Mouse (Mus musculus) embryonic facial prominence, embryonic 15.5 days (tissue): ENCODE results near the gene Cnnm1. TPM values are rescaled to one million over a fixed set of nuclear protein-coding genes. Genes with fewer than 3 reads are reported as not detected.

Source experiments
- ATAC-seq: fragments of 200-750 bp; cut with Nextera tagmentation; 2 replicates; pipeline ENCODE4 v1.8.0; 2017; ENCODE audit warnings: low read depth, moderate TSS enrichment; ENCODE audit not compliant: insufficient number of reproducible peaks, low FRiP score, low TSS enrichment
- H3K27ac ChIP-seq: fragments of 300-500 bp; sonication (generic); replicated peaks from 2 replicates; pipeline ENCODE4 v1.5.1; 2015; ENCODE audit warnings: mild to moderate bottlenecking, inconsistent platforms
- H3K27me3 ChIP-seq: fragments of 300-500 bp; sonication (generic); 2 replicates; pipeline ENCODE4 v1.6.1; 2015; ENCODE audit warnings: inconsistent platforms
- H3K36me3 ChIP-seq: fragments of 300-500 bp; sonication (generic); 2 replicates; pipeline ENCODE4 v1.6.1; 2015; ENCODE audit warnings: mild to moderate bottlenecking, inconsistent platforms
- H3K4me1 ChIP-seq: fragments of 300-500 bp; sonication (generic); 2 replicates; pipeline ENCODE4 v1.6.1; 2015; ENCODE audit warnings: inconsistent platforms
- H3K4me2 ChIP-seq: fragments of 300-500 bp; sonication (generic); replicated peaks from 2 replicates; pipeline ENCODE4 v1.6.1; 2015; ENCODE audit warnings: mild to moderate bottlenecking, inconsistent platforms
- H3K4me3 ChIP-seq: fragments of 300-500 bp; sonication (generic); replicated peaks from 2 replicates; pipeline ENCODE4 v1.5.1; 2015; ENCODE audit warnings: mild to moderate bottlenecking, inconsistent platforms
- H3K9ac ChIP-seq: fragments of 300-500 bp; sonication (generic); 2 replicates; pipeline ENCODE4 v1.6.1; 2015; ENCODE audit warnings: inconsistent platforms
- H3K9me3 ChIP-seq: fragments of 300-500 bp; sonication (generic); replicated peaks from 2 replicates; pipeline ENCODE4 v1.6.1; 2016; ENCODE audit warnings: inconsistent platforms
- WGBS: fragments of 180-500 bp; shearing (Covaris S2); methylation state at CpG from one replicate; pipeline ENCODE4 v1.1.7; 2015; 5-methylcytosine and 5-hydroxymethylcytosine counted together
- polyA plus RNA-seq: library from polyadenylated mRNA; unstranded; fragments of >200 nt; fragmentation: Nextera tagmentation; extraction: Ambion mirVana; gene quantifications from 2 replicates; pipeline ENCODE4 v1.2.1, GENCODE M21; 2015

Gene Cnnm1
- polyA plus RNA-seq, 1 experiment from 2014 or later, result 3.1 TPM

DNA sequence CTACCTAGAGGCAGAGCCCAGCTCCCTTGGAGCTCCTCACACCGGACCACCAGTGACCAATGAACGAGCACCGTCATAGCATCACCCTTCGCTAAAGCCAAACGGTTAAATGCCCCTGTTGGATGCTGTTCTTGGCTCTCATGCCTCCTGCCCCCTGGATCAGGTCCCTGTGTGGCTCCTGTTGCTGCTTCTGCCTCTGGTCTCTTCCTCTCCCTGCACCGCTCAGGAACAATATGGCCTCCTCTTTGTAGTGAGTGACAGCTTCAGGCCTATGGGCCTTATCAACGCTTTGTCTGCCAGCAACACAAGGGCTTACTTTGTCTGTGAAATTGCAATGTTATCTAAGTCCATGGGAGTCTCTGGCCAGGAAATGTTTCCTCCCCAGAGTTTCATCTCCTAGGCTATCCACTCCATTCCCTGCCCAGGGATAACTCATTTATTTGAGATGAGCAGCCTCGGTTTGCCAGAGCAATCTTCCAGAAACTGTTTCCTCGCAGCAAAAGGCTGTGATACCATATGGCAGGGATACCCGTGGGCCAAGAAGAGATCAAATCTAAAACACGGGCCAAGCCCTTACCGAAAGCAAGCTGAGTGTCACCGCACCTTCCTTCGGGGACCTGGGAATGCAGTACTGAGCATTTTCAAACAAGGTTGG is 25.5 kb downstream of the Cnnm1 start:
- Histone ChIP-seq H3K4me3 (no peak overlapping the region), H3K9me3 (no peaks in the 10 kb centered on the region), H3K4me2 (no peak overlapping the region), H3K36me3 (no peaks in the 10 kb centered on the region), H3K27ac (no peak overlapping the region), H3K9ac (no peak overlapping the region), H3K27me3 (no peaks in the 10 kb centered on the region), H3K4me1 (no peaks in the 10 kb centered on the region)
- ATAC-seq, result no peak
- WGBS, result 89% methylated on average over 14 of the region's 14 CpGs

- no peak for ATAC-seq
- no peak overlapping the region for H3K4me3 ChIP-seq
- no peaks in the 10 kb centered on the region for H3K4me1 ChIP-seq
- WGBS, result 81% methylated on average over 12 of the region's 12 CpGs
- no peaks in the 10 kb centered on the region for H3K27me3 ChIP-seq
- no peaks in the 10 kb centered on the region for H3K9me3 ChIP-seq
- H3K36me3 ChIP-seq, result no peaks in the 10 kb centered on the region
- H3K27ac ChIP-seq, result no peak overlapping the region
- H3K9ac ChIP-seq, result no peak overlapping the region
- no peak overlapping the region for H3K4me2 ChIP-seq
Observed at GRCm38 (mm10) chr19:43467927-43468685, 27.9 kb downstream of the Cnnm1 start.

DNA sequence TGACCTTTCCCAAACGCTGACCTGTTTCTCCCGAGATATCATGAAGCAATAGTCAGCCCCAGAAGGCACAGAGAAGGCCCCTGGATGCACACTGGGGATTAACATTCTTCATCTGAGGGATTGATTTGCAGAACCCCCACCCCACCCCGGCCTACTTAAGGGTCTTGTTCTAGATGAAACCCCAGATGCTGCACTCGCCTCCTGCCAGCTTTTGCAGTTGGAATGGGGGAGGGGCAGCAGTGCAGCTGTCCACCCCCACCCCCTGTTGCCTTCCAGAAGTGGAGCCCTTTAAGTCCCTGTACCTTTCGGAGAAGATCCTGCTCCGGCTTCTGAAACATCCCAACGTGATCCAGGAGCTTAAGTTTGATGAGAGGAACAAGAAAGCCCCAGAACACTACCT is 29.1 kb downstream of the Cnnm1 start:
- Histone ChIP-seq H3K4me1 (no peaks in the 10 kb centered on the region), H3K27ac (no peak overlapping the region), H3K4me2 (no peak overlapping the region), H3K27me3 (no peaks in the 10 kb centered on the region), H3K36me3 (no peaks in the 10 kb centered on the region), H3K4me3 (no peak overlapping the region), H3K9me3 (no peaks in the 10 kb centered on the region), H3K9ac (no peak overlapping the region)
- WGBS, result 51% methylated on average over 7 of the region's 7 CpGs
- no peak for ATAC-seq

- 68% methylated on average over 8 of the region's 8 CpGs for WGBS
- ATAC-seq, result no peak
- Histone ChIP-seq H3K4me3 (no peak overlapping the region), H3K9ac (no peak overlapping the region), H3K4me1 (0 out of 2 replicates have a peak, but pooled peaks cover 4% of the 10 kb centered on the region), H3K36me3 (no peaks in the 10 kb centered on the region), H3K27me3 (no peaks in the 10 kb centered on the region), H3K4me2 (no peak overlapping the region), H3K9me3 (no peaks in the 10 kb centered on the region), H3K27ac (no peak overlapping the region)
Observed at GRCm38 (mm10) chr19:43472331-43472730, 32.1 kb downstream of the Cnnm1 start.

- no peak for ATAC-seq
- Histone ChIP-seq H3K4me3 (no peak overlapping the region), H3K36me3 (no peaks in the 10 kb centered on the region)
Observed at GRCm38 (mm10) chr19:43472781-43473180, 32.5 kb downstream of the Cnnm1 start.

DNA sequence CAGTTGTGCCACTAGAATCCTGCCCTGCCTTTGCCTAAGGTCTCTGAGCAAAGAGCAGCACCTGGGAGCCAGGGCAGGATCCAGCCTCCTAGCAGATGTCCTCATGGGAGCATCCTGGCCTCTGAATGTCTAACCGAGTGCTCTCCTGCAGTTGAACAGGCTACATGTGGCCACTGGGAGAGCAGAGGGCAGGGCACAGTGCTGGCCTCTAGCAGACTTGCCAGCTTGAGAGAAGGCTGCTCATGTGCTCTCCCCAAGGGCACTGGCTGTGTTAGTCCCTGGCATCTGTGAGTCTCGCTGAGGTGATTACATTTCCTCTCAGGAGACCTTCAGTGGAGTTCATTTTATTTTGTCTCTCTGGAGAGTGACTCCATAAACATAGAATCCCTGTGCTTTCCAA is 35.4 kb downstream of the Cnnm1 start:
- no peaks in the 10 kb centered on the region for H3K27me3 ChIP-seq
- ATAC-seq, result no peak
- no peak overlapping the region for H3K9ac ChIP-seq
- no peak overlapping the region for H3K4me3 ChIP-seq
- WGBS, result 35% methylated on average over 2 of the region's 2 CpGs
- peaks cover 22% of the 10 kb centered on the region for H3K4me1 ChIP-seq
- H3K27ac ChIP-seq, result no peak overlapping the region; the same call in 1 of the 2 replicates
- no peaks in the 10 kb centered on the region for H3K36me3 ChIP-seq
- no peak overlapping the region for H3K4me2 ChIP-seq
- no peaks in the 10 kb centered on the region for H3K9me3 ChIP-seq

More at GRCm38 (mm10) chr19:43472781-43473180, 32.5 kb downstream of the Cnnm1 start:
- WGBS, result 90% methylated on average over 7 of the region's 7 CpGs
- Histone ChIP-seq H3K9ac (no peak overlapping the region), H3K9me3 (no peaks in the 10 kb centered on the region), H3K4me2 (no peak overlapping the region), H3K4me1 (0 out of 2 replicates have a peak, but pooled peaks cover 4% of the 10 kb centered on the region), H3K27me3 (no peaks in the 10 kb centered on the region), H3K27ac (no peak overlapping the region)

GRCm38 (mm10) chr19:43476063-43476462 is 35.8 kb downstream of the Cnnm1 start:
- 72% methylated on average over 7 of the region's 7 CpGs for WGBS
- no peak overlapping the region; the same call in 1 of the 2 replicates for H3K27ac ChIP-seq

DNA sequence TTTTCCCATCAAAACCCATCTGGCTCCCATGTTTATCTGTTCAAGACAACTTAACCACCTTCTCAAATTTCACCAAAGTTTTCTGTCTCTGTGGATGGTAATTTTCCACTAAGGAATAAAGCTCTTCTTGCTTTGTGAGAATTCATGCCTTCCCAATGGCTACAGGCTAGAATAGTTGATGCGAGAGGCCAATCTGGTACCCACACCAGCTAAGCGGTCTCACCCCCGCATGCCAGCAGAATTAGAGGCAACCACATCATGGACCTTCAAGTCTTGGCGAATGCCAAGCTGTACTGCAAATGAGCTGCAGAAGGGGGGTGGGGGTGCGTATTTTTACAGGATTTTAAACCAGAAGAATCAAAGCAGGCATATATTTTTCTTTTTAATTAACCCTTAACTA is 37.2 kb downstream of the Cnnm1 start:
- Histone ChIP-seq H3K9ac (no peak overlapping the region), H3K4me2 (no peak overlapping the region), H3K4me1 (peaks cover 26% of the 10 kb centered on the region), H3K4me3 (no peak overlapping the region), H3K27me3 (no peaks in the 10 kb centered on the region), H3K9me3 (no peaks in the 10 kb centered on the region), H3K36me3 (no peaks in the 10 kb centered on the region), H3K27ac (no peak overlapping the region)
- ATAC-seq, result peak; percentile 67; the same call in 1 of the 2 replicates
- 24% methylated on average over 5 of the region's 5 CpGs for WGBS

More at GRCm38 (mm10) chr19:43476063-43476462, 35.8 kb downstream of the Cnnm1 start:
- H3K4me2 ChIP-seq, result no peak overlapping the region
- H3K27me3 ChIP-seq, result no peaks in the 10 kb centered on the region
- no peak for ATAC-seq
- H3K4me3 ChIP-seq, result no peak overlapping the region
- H3K9me3 ChIP-seq, result no peaks in the 10 kb centered on the region
- H3K4me1 ChIP-seq, result peaks cover 25% of the 10 kb centered on the region
- H3K9ac ChIP-seq, result no peak overlapping the region
- H3K36me3 ChIP-seq, result no peaks in the 10 kb centered on the region

- H3K27me3 ChIP-seq, result no peaks in the 10 kb centered on the region
Observed at GRCm38 (mm10) chr19:43478891-43479290, 38.7 kb downstream of the Cnnm1 start.

GRCm38 (mm10) chr19:43479431-43479830 is 39.2 kb downstream of the Cnnm1 start:
- Histone ChIP-seq H3K27ac (peak overlapping the region; percentile 78), H3K36me3 (no peaks in the 10 kb centered on the region), H3K9ac (no peak overlapping the region), H3K4me3 (no peak overlapping the region), H3K4me1 (peaks cover 26% of the 10 kb centered on the region), H3K27me3 (no peaks in the 10 kb centered on the region), H3K9me3 (no peaks in the 10 kb centered on the region), H3K4me2 (no peak overlapping the region)
- no peak for ATAC-seq
- 37% methylated on average over 5 of the region's 5 CpGs for WGBS

More at GRCm38 (mm10) chr19:43478891-43479290, 38.7 kb downstream of the Cnnm1 start:
- H3K9me3 ChIP-seq, result no peaks in the 10 kb centered on the region
- peaks cover 26% of the 10 kb centered on the region for H3K4me1 ChIP-seq
- 13% methylated on average over 5 of the region's 5 CpGs for WGBS
- H3K4me2 ChIP-seq, result no peak overlapping the region
- H3K36me3 ChIP-seq, result no peaks in the 10 kb centered on the region
- ATAC-seq, result no peak
- H3K4me3 ChIP-seq, result no peak overlapping the region
- peak overlapping the region; percentile 78 for H3K27ac ChIP-seq
- H3K9ac ChIP-seq, result no peak overlapping the region

DNA sequence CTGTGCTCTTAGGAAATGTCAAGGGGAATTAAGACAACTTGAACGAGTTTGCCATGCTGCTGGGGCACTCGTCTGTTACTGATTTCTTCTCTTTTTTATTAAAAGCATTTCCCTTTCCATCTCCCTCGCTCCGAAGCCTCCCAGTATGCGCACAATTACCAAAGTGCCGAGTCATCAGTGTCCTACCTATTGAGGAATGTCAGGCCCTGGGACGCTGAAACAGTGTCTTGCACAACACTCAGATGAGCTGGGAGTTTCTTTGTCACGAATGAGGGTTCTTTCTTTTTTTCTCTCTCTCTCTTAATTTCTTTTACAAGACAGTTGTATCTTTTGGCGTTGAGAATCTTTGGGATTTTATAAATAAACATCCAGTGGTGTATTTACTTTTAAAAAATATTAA is 40.3 kb downstream of the Cnnm1 start:
- H3K27ac ChIP-seq, result peak overlapping the region; percentile 78
- no peaks in the 10 kb centered on the region for H3K9me3 ChIP-seq
- no peaks in the 10 kb centered on the region for H3K36me3 ChIP-seq
- no peak for ATAC-seq
- no peak overlapping the region for H3K4me2 ChIP-seq
- H3K4me1 ChIP-seq, result peaks cover 25% of the 10 kb centered on the region
- no peak overlapping the region for H3K9ac ChIP-seq
- H3K27me3 ChIP-seq, result no peaks in the 10 kb centered on the region
- H3K4me3 ChIP-seq, result no peak overlapping the region
- 27% methylated on average over 9 of the region's 9 CpGs for WGBS
